Mouse (Mus musculus) CD4-positive, CD25-positive, alpha-beta regulatory T cell, adult 4 months (primary cell): Measurements from ENCODE around the gene Fermt1. TPM values are rescaled to one million over a fixed set of nuclear protein-coding genes. Genes with fewer than 3 reads are reported as not detected.

Experiments
- ATAC-seq: one replicate; pipeline ENCODE4 v1.8.0; 2017
- polyA plus RNA-seq, 2 experiments: library from polyadenylated mRNA; unstranded; fragments of 100-300 nt; shearing (Covaris generic); gene quantifications; one replicate each; pipeline ENCODE4 v1.2.1; 2017

The Fermt1 gene
- polyA plus RNA-seq, 2 experiments from 2014 or later = 0.22 TPM; not detected in 1

- ATAC-seq = no peak
Observed at GRCm38 (mm10) chr2:132860435-132860834, 85.3 kb downstream of the Fermt1 start.

- ATAC-seq = no peak
Observed at GRCm38 (mm10) chr2:132856333-132856732, 89.4 kb downstream of the Fermt1 start.

Other genes starting within 250 kb of the Fermt1 start
- under 1 TPM in 1 of 2 experiments, not detected in 1; 0.27 TPM for gene Chgb, start 164.6 kb downstream of the Fermt1 start, polyA plus RNA-seq
- 10 to 100 TPM; 55.2 to 62.0 TPM for gene Trmt6, start 129.9 kb downstream of the Fermt1 start, polyA plus RNA-seq
- 1 to 10 TPM; 1.6 to 2.4 TPM for gene Mcm8, start 129.8 kb downstream of the Fermt1 start, polyA plus RNA-seq
- gene Crls1, start 99.2 kb downstream of the Fermt1 start, polyA plus RNA-seq = 1 to 10 TPM; 3.4 to 5.4 TPM
- 1 to 10 TPM in 1 of 2 experiments, under 1 TPM in 1; 0.51 to 1.0 TPM for gene Lrrn4, start 65.0 kb downstream of the Fermt1 start, polyA plus RNA-seq